Mouse (Mus musculus) liver, embryonic 14 days (tissue): ENCODE results near the gene Olfr707. TPM values are rescaled to one million over a fixed set of nuclear protein-coding genes. Genes with fewer than 3 reads are reported as not detected.

Source experiments
- polyA plus RNA-seq: library from polyadenylated mRNA; depleted of rRNA; stranded (reverse); fragments of >200 nt; gene quantifications from 2 replicates; pipeline ENCODE4 v1.2.3, GENCODE M21; 2012; rRNA removed

Olfr707 gene
- not detected in 2 replicates for polyA plus RNA-seq

GRCm38 (mm10) chr7:106901141-106901540, at the start of gene Olfr707:
Olfr707 (minus strand) TSS chr7:106901241.

GRCm38 (mm10) chr7:106948212-106948611, 47.2 kb upstream of the Olfr707 start, which contains the start of gene Olfr710:
Olfr710 (minus strand) TSS chr7:106948312.

GRCm38 (mm10) chr7:106932119-106932518, 31.1 kb upstream of the Olfr707 start, which contains the start of gene Olfr709-ps1:
Olfr709-ps1 (minus strand) TSS chr7:106932219.

GRCm38 (mm10) chr7:106907676-106908075, 6.6 kb upstream of the Olfr707 start, which contains the start of gene Olfr1532-ps1:
Olfr1532-ps1 (plus strand) TSS chr7:106908001.

GRCm38 (mm10) chr7:106888062-106888461, 13.0 kb downstream of the Olfr707 start, which contains the start of gene Olfr706:
Olfr706 (minus strand) TSS chr7:106888162.

GRCm38 (mm10) chr7:106876791-106877190, 24.2 kb downstream of the Olfr707 start, which contains the start of gene Olfr705:
Olfr705 (minus strand) TSS chr7:106876891.

GRCm38 (mm10) chr7:106862885-106863284, 38.2 kb downstream of the Olfr707 start, which contains the start of gene Olfr704:
Olfr704 (plus strand) TSS chr7:106863185.

GRCm38 (mm10) chr7:106843060-106843459, 58.0 kb downstream of the Olfr707 start, which contains the start of gene Olfr703:
Olfr703 (plus strand) TSS chr7:106843360.

Other genes starting within 250 kb of the Olfr707 start
- gene Olfr693, start 220.7 kb downstream of the Olfr707 start, polyA plus RNA-seq: not detected in 2 replicates
- not detected in 2 replicates for gene Olfr694, start 209.4 kb downstream of the Olfr707 start, polyA plus RNA-seq
- not detected in 2 replicates for gene Olfr695, start 184.8 kb downstream of the Olfr707 start, polyA plus RNA-seq
- gene Olfr697, start 158.8 kb downstream of the Olfr707 start, polyA plus RNA-seq: not detected in 2 replicates
- gene Olfr698, start 145.8 kb downstream of the Olfr707 start, polyA plus RNA-seq: not detected in 2 replicates
- gene Olfr699, start 108.0 kb downstream of the Olfr707 start, polyA plus RNA-seq: not detected in 2 replicates
- gene Olfr700, start 92.4 kb downstream of the Olfr707 start, polyA plus RNA-seq: not detected in 2 replicates
- gene Olfr701, start 87.1 kb downstream of the Olfr707 start, polyA plus RNA-seq: not detected in 2 replicates
- not detected in 2 replicates for gene Olfr702, start 67.3 kb downstream of the Olfr707 start, polyA plus RNA-seq
- gene Olfr703, start 57.9 kb downstream of the Olfr707 start, polyA plus RNA-seq: not detected in 2 replicates
- gene Olfr704, start 38.1 kb downstream of the Olfr707 start, polyA plus RNA-seq: not detected in 2 replicates
- gene Olfr705, start 24.4 kb downstream of the Olfr707 start, polyA plus RNA-seq: not detected in 2 replicates
- gene Olfr706, start 13.1 kb downstream of the Olfr707 start, polyA plus RNA-seq: not detected in 2 replicates
- gene Olfr1532-ps1, start 6.8 kb upstream of the Olfr707 start, polyA plus RNA-seq: not detected in 2 replicates
- gene Olfr709-ps1, start 31.0 kb upstream of the Olfr707 start, polyA plus RNA-seq: not detected in 2 replicates
- gene Olfr710, start 47.1 kb upstream of the Olfr707 start, polyA plus RNA-seq: not detected in 2 replicates
- gene Olfr6, start 62.7 kb upstream of the Olfr707 start, polyA plus RNA-seq: not detected in 2 replicates
- not detected in 2 replicates for gene Olfr711, start 74.2 kb upstream of the Olfr707 start, polyA plus RNA-seq
- gene Olfr2, start 104.8 kb upstream of the Olfr707 start, polyA plus RNA-seq: not detected in 2 replicates
- gene Olfr713, start 129.9 kb upstream of the Olfr707 start, polyA plus RNA-seq: not detected in 2 replicates
- not detected in 2 replicates for gene Olfr714, start 169.7 kb upstream of the Olfr707 start, polyA plus RNA-seq
- gene Olfr17, start 192.0 kb upstream of the Olfr707 start, polyA plus RNA-seq: not detected in 2 replicates
- not detected in 2 replicates for gene Olfr715b, start 209.1 kb upstream of the Olfr707 start, polyA plus RNA-seq
- gene Olfr715, start 229.8 kb upstream of the Olfr707 start, polyA plus RNA-seq: not detected in 2 replicates
- gene Olfr716, start 237.1 kb upstream of the Olfr707 start, polyA plus RNA-seq: not detected in 2 replicates